ENCODE assay signal across 7 mouse cellular contexts in genomic region chr11:40692511-40693365, GRCm38 (mm10). TPM values are rescaled to one million over a fixed set of nuclear protein-coding genes. Genes with fewer than 3 reads are reported as not detected.
DNase-seq lines count a peak whose midpoint lies in the region; ATAC-seq lines count a peak whose summit lies in the region.

No protein-coding gene starts in this region.

- H3K4me1 ChIP-seq in intestine, embryonic 16.5 days (ENCODE audit: control insufficient read depth, insufficient read depth, low read length) = peaks cover 12% of the 10 kb centered on the region
- H3K4me1 ChIP-seq in midbrain, embryonic 11.5 days (ENCODE audit: control insufficient read depth, insufficient read depth, low read length) = peaks cover 11% of the 10 kb centered on the region

- peak overlapping the region; percentile 79 for H3K9ac ChIP-seq in intestine, embryonic 16.5 days (ENCODE audit: low read depth, low read length)
- H3K9ac ChIP-seq in midbrain, embryonic 11.5 days (ENCODE audit: low read length) = peak overlapping the region; percentile 95

- H3K4me3 ChIP-seq in intestine, embryonic 16.5 days (ENCODE audit: low read length) = peak overlapping the region; percentile 89
- H3K4me3 ChIP-seq in midbrain, embryonic 11.5 days (ENCODE audit: low read depth, low read length) = peak overlapping the region; percentile 84

- H3K4me2 ChIP-seq in intestine, embryonic 16.5 days (ENCODE audit: low read depth, low read length) = peak overlapping the region; percentile 86
- H3K4me2 ChIP-seq in midbrain, embryonic 11.5 days = peak overlapping the region; percentile 64

- no peaks in the 10 kb centered on the region for H3K27me3 ChIP-seq in intestine, embryonic 16.5 days (replicated peaks; ENCODE audit: control insufficient read depth, insufficient read depth, low read length)
- no peaks in the 10 kb centered on the region for H3K27me3 ChIP-seq in midbrain, embryonic 11.5 days (ENCODE audit: control insufficient read depth, insufficient read depth, low read length)

- DNase-seq in adrenal gland, adult 18-20 months (ENCODE audit: low spot score in 2 of 2) = peak; percentile 91 to 93
- peak; percentile 96 for DNase-seq in embryo, embryonic 11 days
- DNase-seq in gastrocnemius, postnatal 36 days = peak; percentile 87 to 94
- DNase-seq in left cerebral cortex, postnatal 36 days (ENCODE audit: low spot score in 2 of 2) = peak; percentile 94 to 95
- peak; percentile 98 for DNase-seq in midbrain, embryonic 11.5 days (ENCODE audit: low spot score, missing footprints)
- peak; percentile 91 for DNase-seq in skeletal muscle tissue, adult 2 months (ENCODE audit: low read depth, low spot score)

- H3K9me3 ChIP-seq in intestine, embryonic 16.5 days (ENCODE audit: control insufficient read depth, low read length) = no peaks in the 10 kb centered on the region
- H3K9me3 ChIP-seq in midbrain, embryonic 11.5 days (ENCODE audit: control insufficient read depth, low read length) = no peaks in the 10 kb centered on the region

- WGBS in intestine, embryonic 16.5 days = under 1% methylated on average over 35 of the region's 36 CpGs
- WGBS in midbrain, embryonic 11.5 days = 1% methylated on average over 36 of the region's 36 CpGs

- intact Hi-C loops in gastrocnemius, postnatal 36 days (cut with DNase I) = loop anchor here (5.0 kb wide), 2 partner anchors 40 to 60 kb away; partner anchors contain the start of genes Hmmr and Nudcd2
- intact Hi-C loops in left cerebral cortex, postnatal 36 days (cut with DNase I) = loop anchor here (2.0 to 5.0 kb wide), 2 partner anchors 40 to 60 kb away; partner anchors contain the start of genes Hmmr and Nudcd2

- H3K27ac ChIP-seq in intestine, embryonic 16.5 days (ENCODE audit: low read length) = peak overlapping the region; percentile 94
- H3K27ac ChIP-seq in midbrain, embryonic 11.5 days (ENCODE audit: low read depth, low read length) = peak overlapping the region; percentile 30

- no peaks in the 10 kb centered on the region for H3K36me3 ChIP-seq in intestine, embryonic 16.5 days (ENCODE audit: control insufficient read depth, insufficient read depth, low read length)
- no peaks in the 10 kb centered on the region for H3K36me3 ChIP-seq in midbrain, embryonic 11.5 days (ENCODE audit: control insufficient read depth, insufficient read depth, low read length)

- peak; percentile 98 for ATAC-seq in intestine, embryonic 16.5 days
- peak; percentile 96 for ATAC-seq in midbrain, embryonic 11.5 days (ENCODE audit: low FRiP score)

RNA-seq across cellular contexts. Expression of gene Mat2b, which starts 2.3 kb away (rescaled TPM):
- 10 to 100 TPM; 65.5 to 68.3 TPM for total RNA-seq in adrenal gland, adult 18-20 months (2021)
- 10 to 100 TPM; 59.1 to 60.7 TPM for total RNA-seq in gastrocnemius, postnatal 36 days (2021)
- 94.2 and 95.9 TPM in 2 replicates for polyA plus RNA-seq in intestine, embryonic 16.5 days (2015; fragmentation: Nextera tagmentation; extraction: Ambion mirVana)
- total RNA-seq in left cerebral cortex, postnatal 36 days (2021) = 100 to 1,000 TPM; 160 to 179 TPM
- polyA plus RNA-seq in midbrain, embryonic 11.5 days (2014; fragmentation: Nextera tagmentation; extraction: Ambion mirVana) = 107 and 111 TPM in 2 replicates

RNA-seq across cellular contexts. Expression of gene Hmmr, which starts 40.5 kb away (rescaled TPM):
- total RNA-seq in adrenal gland, adult 18-20 months (2021) = under 1 TPM; 0.58 to 0.60 TPM
- under 1 TPM; 0.30 to 0.38 TPM for total RNA-seq in gastrocnemius, postnatal 36 days (2021)
- 34.1 and 37.6 TPM in 2 replicates for polyA plus RNA-seq in intestine, embryonic 16.5 days (2015; fragmentation: Nextera tagmentation; extraction: Ambion mirVana)
- total RNA-seq in left cerebral cortex, postnatal 36 days (2021) = under 1 TPM; 0.74 to 0.82 TPM
- 66.1 and 67.2 TPM in 2 replicates for polyA plus RNA-seq in midbrain, embryonic 11.5 days (2014; fragmentation: Nextera tagmentation; extraction: Ambion mirVana)

RNA-seq across cellular contexts. Expression of gene Nudcd2, which starts 40.7 kb away (rescaled TPM):
- 10 to 100 TPM; 23.1 to 29.9 TPM for total RNA-seq in adrenal gland, adult 18-20 months (2021)
- total RNA-seq in gastrocnemius, postnatal 36 days (2021) = 10 to 100 TPM in 1 of 2 experiments, 1 to 10 TPM in 1; 8.3 to 13.7 TPM
- polyA plus RNA-seq in intestine, embryonic 16.5 days (2015; fragmentation: Nextera tagmentation; extraction: Ambion mirVana) = 119 and 130 TPM in 2 replicates
- total RNA-seq in left cerebral cortex, postnatal 36 days (2021) = 10 to 100 TPM; 18.1 to 21.3 TPM
- polyA plus RNA-seq in midbrain, embryonic 11.5 days (2014; fragmentation: Nextera tagmentation; extraction: Ambion mirVana) = 196 and 215 TPM in 2 replicates

Comparison
In these comparisons a context has a peak if more than half of its experiments do, and no peak if none do; other contexts are left out.
1. Peak in every context shown above with its lines: DNase-seq, ATAC-seq, H3K4me3 ChIP-seq and H3K27ac ChIP-seq.